Mouse (Mus musculus) forebrain, postnatal 0 days (tissue): ENCODE results near the gene Arhgap8. TPM values are rescaled to one million over a fixed set of nuclear protein-coding genes. Genes with fewer than 3 reads are reported as not detected.
A peak's percentile ranks its signal among the peaks of the same experiment; 100 is the strongest.
"Not testable (repeated sequence)": the region's sequence is repeated elsewhere in the genome, so short reads cannot be mapped to it uniquely, and the experiment has no call there.

Experiments used
- ATAC-seq: fragments of 200-750 bp; cut with Nextera tagmentation; 2 replicates; pipeline ENCODE4 v1.8.0; 2017; ENCODE audit warnings: mild to moderate bottlenecking, moderate library complexity
- DNase-seq: peaks from one replicate; pipeline ENCODE4 v3.0.0-alpha.2; 2015
- H3K27ac ChIP-seq: fragments of 300-500 bp; sonication (generic); 2 replicates; pipeline ENCODE4 v1.5.1; 2014; ENCODE audit warnings: low read depth, mild to moderate bottlenecking, antibody characterized with exemption, low read length, moderate library complexity, mixed read lengths
- H3K27me3 ChIP-seq: fragments of 300-500 bp; sonication (generic); 2 replicates; pipeline ENCODE4 v1.6.1; 2014; ENCODE audit warnings: mild to moderate bottlenecking, low read length, mixed read lengths; ENCODE audit not compliant: insufficient read depth
- H3K36me3 ChIP-seq: fragments of 300-500 bp; sonication (generic); 2 replicates; pipeline ENCODE4 v1.6.1; 2014; ENCODE audit warnings: mild to moderate bottlenecking, moderate library complexity; ENCODE audit not compliant: insufficient read depth
- H3K4me1 ChIP-seq: fragments of 300-500 bp; sonication (generic); 2 replicates; pipeline ENCODE4 v1.6.1; 2014; ENCODE audit warnings: antibody characterized with exemption; ENCODE audit not compliant: insufficient read depth
- H3K4me2 ChIP-seq: fragments of 300-500 bp; sonication (generic); 2 replicates; pipeline ENCODE4 v1.6.1; 2014; ENCODE audit warnings: low read depth, mild to moderate bottlenecking, moderate library complexity
- H3K4me3 ChIP-seq: fragments of 300-500 bp; sonication (generic); 2 replicates; pipeline ENCODE4 v1.5.1; 2014; ENCODE audit warnings: low read depth, low read length, mixed read lengths
- H3K9ac ChIP-seq: fragments of 300-500 bp; sonication (generic); 2 replicates; pipeline ENCODE4 v1.6.1; 2014; ENCODE audit warnings: mild to moderate bottlenecking
- H3K9me3 ChIP-seq: fragments of 300-500 bp; sonication (generic); 2 replicates; pipeline ENCODE4 v1.6.1; 2016; ENCODE audit warnings: low read length
- CTCF ChIP-seq: sonication (generic); IDR thresholded peaks from 2 replicates; pipeline ENCODE4 v1.5.1; 2016; ENCODE audit warnings: antibody characterized with exemption, control low read depth, low read depth
- WGBS: fragments of 180-500 bp; shearing (Covaris S2); extraction: QIAGEN DNeasy Blood & Tissue Kit; methylation state at CpG from one replicate; pipeline ENCODE4 v1.1.7; 2014; 5-methylcytosine and 5-hydroxymethylcytosine counted together
- polyA plus RNA-seq: library from polyadenylated mRNA; unstranded; fragments of >200 nt; fragmentation: Nextera tagmentation; extraction: Ambion mirVana; gene quantifications from 2 replicates; pipeline ENCODE4 v1.2.1, GENCODE M21; 2015
- total RNA-seq: library from RNA; depleted of rRNA; stranded (reverse); fragments of >200 nt; gene quantifications from 2 replicates; pipeline ENCODE4 v1.2.3, GENCODE M21; 2014

The Arhgap8 gene
- total and polyA plus RNA-seq, 2 experiments from 2014 or later = 0.29 to 0.44 TPM

- Histone ChIP-seq H3K4me2 (no peak overlapping the region), H3K9ac (no peak overlapping the region), H3K4me1 (no peaks in the 10 kb centered on the region), H3K36me3 (no peaks in the 10 kb centered on the region), H3K4me3 (no peak overlapping the region), H3K27ac (no peak overlapping the region), H3K27me3 (no peaks in the 10 kb centered on the region), H3K9me3 (no peaks in the 10 kb centered on the region)
- peak; percentile 46 for TF ChIP-seq CTCF
- peak; percentile 69; the same call in 1 of the 2 replicates for ATAC-seq
- no peak for DNase-seq
- 38% methylated on average over 7 of the region's 7 CpGs for WGBS
Observed at GRCm38 (mm10) chr15:84763423-84763812, 43.6 kb downstream of the Arhgap8 start.

DNA sequence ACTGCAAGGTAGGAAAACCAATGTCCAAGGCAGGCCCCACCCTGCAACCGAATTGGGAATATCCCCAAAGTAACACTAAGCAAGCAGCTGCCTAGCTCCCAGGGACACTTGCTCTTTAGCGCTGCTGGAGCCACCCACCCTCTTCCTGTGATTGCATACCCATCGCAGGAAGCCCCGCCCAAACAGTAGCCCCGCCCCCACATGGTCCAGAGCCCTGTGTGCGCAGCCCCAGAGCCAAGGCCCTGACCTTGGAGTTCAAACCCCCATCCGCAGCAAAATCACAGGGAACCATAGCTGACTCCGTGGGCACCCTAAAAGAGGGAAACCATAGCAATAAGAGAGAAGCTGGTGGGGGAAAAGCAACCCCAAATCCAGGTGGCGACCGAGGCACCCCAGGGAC, 46.8 kb downstream of the Arhgap8 start:
- Histone ChIP-seq H3K4me2 (no peak overlapping the region), H3K36me3 (no peaks in the 10 kb centered on the region), H3K27ac (no peak overlapping the region), H3K9ac (no peak overlapping the region), H3K27me3 (no peaks in the 10 kb centered on the region), H3K9me3 (no peaks in the 10 kb centered on the region), H3K4me1 (no peaks in the 10 kb centered on the region), H3K4me3 (no peak overlapping the region)
- WGBS = 48% methylated on average over 10 of the region's 10 CpGs
- no peak for ATAC-seq
- DNase-seq = no peak
- TF ChIP-seq CTCF = no peak

DNA sequence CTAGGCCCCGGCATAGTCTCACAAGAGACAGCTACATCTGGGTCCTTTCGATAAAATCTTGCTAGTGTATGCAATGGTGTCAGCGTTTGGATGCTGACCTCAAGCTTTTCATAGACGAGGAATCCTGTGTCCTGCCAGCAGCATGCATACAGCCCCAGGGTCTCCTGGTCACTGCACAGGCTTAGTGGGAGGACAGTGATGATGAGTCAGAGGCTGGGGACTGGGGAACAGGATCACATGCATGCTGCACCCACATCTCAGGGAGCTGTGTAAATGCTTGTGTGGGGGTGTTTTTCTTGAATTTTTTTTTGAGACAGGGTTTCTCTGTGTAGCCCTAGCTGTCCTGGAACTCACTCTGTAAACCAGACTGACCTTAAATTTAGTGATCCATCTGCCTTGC, 48.7 kb downstream of the Arhgap8 start:
- WGBS = 84% methylated on average over 3 of the region's 4 CpGs

DNA sequence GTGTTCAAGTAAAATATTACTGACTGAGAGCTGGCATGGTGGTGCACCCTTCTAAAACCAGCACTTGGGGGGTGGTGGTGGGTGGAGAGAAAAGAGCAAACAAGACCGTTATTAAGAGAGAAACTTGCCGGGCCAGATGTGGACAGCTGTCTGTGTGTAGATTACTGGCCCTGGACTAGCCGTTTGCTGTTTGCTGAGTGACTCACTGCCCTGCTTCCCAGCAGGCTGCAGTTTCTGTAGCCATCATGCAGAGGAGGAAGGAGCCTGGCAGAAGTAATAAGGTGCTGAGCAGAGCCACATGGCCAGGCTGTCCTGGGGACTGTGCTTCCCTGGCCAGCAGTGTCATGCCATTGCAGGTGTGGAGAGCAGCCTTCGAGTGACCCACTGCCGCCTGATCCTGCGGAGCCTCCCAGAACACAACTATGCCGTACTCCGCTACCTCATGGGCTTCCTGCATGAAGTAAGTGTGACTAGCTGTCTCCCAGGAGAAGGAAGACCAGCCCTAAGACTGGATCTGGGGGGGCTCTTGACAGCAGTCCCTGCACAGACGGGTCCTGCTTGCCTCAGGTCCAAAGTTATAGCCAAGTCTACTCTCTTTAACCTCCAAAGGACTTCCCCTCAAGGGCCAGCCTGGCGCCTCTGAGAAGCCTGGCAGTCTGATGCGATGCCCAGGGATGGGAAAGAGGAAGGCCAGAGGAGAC, 49.9 kb downstream of the Arhgap8 start:
- no peak for DNase-seq
- H3K4me1 ChIP-seq = no peaks in the 10 kb centered on the region
- H3K27me3 ChIP-seq = no peaks in the 10 kb centered on the region
- no peak for TF ChIP-seq CTCF
- H3K36me3 ChIP-seq = no peaks in the 10 kb centered on the region
- 85% methylated on average over 11 of the region's 11 CpGs for WGBS
- no peaks in the 10 kb centered on the region for H3K9me3 ChIP-seq
- no peak overlapping the region for H3K9ac ChIP-seq
- no peak for ATAC-seq
- H3K27ac ChIP-seq = no peak overlapping the region
- H3K4me3 ChIP-seq = no peak overlapping the region
- no peak overlapping the region for H3K4me2 ChIP-seq

More for the DNA sequence above, 48.7 kb downstream of the Arhgap8 start:
- H3K27me3 ChIP-seq, H3K4me1 ChIP-seq, H3K9me3 ChIP-seq, DNase-seq, H3K4me2 ChIP-seq, ATAC-seq, H3K36me3 ChIP-seq, H3K4me3 ChIP-seq, H3K9ac ChIP-seq, H3K27ac ChIP-seq: not testable (repeated sequence)

DNA sequence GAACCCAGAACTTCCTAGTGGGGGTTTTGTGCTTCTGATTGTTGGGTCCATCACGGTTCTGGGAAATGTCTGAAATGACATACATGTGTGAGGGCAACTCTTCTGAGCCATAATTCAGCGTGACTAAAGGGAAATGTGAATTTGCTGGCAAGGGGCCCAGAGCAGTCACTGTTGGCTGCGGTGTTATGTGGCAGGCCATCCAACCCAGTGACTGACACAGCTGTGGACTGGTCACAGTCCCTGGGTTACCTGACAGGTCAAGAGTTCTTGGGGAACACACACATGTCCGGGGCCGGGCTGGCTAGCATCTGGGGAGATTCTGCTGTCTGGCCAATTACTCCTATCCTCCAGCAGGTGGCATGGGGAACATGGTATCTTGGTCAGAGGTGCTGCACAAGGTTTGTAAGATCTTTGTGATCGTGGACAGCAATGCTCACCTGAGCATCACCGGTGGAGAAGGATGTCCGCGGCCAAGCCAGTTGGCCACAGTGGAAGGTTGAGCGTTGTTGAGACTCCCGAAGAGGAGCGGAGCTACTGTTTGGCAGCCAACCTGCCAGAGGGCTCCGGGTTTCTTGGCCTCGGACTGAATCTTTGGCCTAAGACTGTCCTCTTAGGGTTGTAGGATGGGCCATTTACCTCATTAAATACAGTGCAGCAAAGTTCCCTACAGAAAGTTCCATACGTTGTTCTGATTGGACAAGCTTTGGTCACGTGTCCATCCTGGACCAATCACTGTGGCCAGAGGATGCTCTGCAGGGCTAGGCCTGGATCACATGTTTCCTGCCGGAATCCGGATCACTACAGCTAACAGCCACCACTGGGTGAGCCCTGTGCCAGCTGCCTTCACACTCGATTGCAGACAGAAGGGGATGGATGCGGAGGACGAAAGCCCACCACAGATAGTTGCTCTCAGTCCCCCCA, 52.6 kb downstream of the Arhgap8 start:
- peak; percentile 64 for TF ChIP-seq CTCF
- no peak overlapping the region for H3K4me2 ChIP-seq
- ATAC-seq = no peak
- H3K9ac ChIP-seq = no peak overlapping the region
- H3K9me3 ChIP-seq = no peaks in the 10 kb centered on the region
- 78% methylated on average over 21 of the region's 21 CpGs for WGBS
- no peak overlapping the region for H3K4me3 ChIP-seq
- no peaks in the 10 kb centered on the region for H3K27me3 ChIP-seq
- H3K4me1 ChIP-seq = no peaks in the 10 kb centered on the region; the same call in 1 of the 2 replicates
- no peak for DNase-seq
- no peaks in the 10 kb centered on the region for H3K36me3 ChIP-seq
- H3K27ac ChIP-seq = no peak overlapping the region

- Histone ChIP-seq H3K9me3 (no peaks in the 10 kb centered on the region), H3K27me3 (no peaks in the 10 kb centered on the region), H3K4me1 (no peaks in the 10 kb centered on the region; the same call in 1 of the 2 replicates), H3K27ac (0 out of 2 replicates have a peak overlapping the region, but pooled peaks have one; percentile 22), H3K36me3 (no peaks in the 10 kb centered on the region), H3K9ac (0 out of 2 replicates have a peak overlapping the region, but pooled peaks have one; percentile 4), H3K4me2 (peak overlapping the region; percentile 24), H3K4me3 (no peak overlapping the region)
- ATAC-seq (peak; percentile 51; the same call in 1 of the 2 replicates), DNase-seq (peak; percentile 54)
- no peak for TF ChIP-seq CTCF
- 10% methylated on average over 20 of the region's 20 CpGs for WGBS
Observed at GRCm38 (mm10) chr15:84775421-84776174, 55.7 kb downstream of the Arhgap8 start.
